Mouse (Mus musculus) embryonic facial prominence, embryonic 15.5 days (tissue): ENCODE results near the gene Tmem183a. TPM values are rescaled to one million over a fixed set of nuclear protein-coding genes. Genes with fewer than 3 reads are reported as not detected.

Experiments
- ATAC-seq: fragments of 200-750 bp; cut with Nextera tagmentation; 2 replicates; pipeline ENCODE4 v1.8.0; 2017; ENCODE audit warnings: low read depth, moderate TSS enrichment; ENCODE audit not compliant: insufficient number of reproducible peaks, low FRiP score, low TSS enrichment
- H3K27ac ChIP-seq: fragments of 300-500 bp; sonication (generic); replicated peaks from 2 replicates; pipeline ENCODE4 v1.5.1; 2015; ENCODE audit warnings: mild to moderate bottlenecking, inconsistent platforms
- H3K27me3 ChIP-seq: fragments of 300-500 bp; sonication (generic); 2 replicates; pipeline ENCODE4 v1.6.1; 2015; ENCODE audit warnings: inconsistent platforms
- H3K36me3 ChIP-seq: fragments of 300-500 bp; sonication (generic); 2 replicates; pipeline ENCODE4 v1.6.1; 2015; ENCODE audit warnings: mild to moderate bottlenecking, inconsistent platforms
- H3K4me1 ChIP-seq: fragments of 300-500 bp; sonication (generic); 2 replicates; pipeline ENCODE4 v1.6.1; 2015; ENCODE audit warnings: inconsistent platforms
- H3K4me2 ChIP-seq: fragments of 300-500 bp; sonication (generic); replicated peaks from 2 replicates; pipeline ENCODE4 v1.6.1; 2015; ENCODE audit warnings: mild to moderate bottlenecking, inconsistent platforms
- H3K4me3 ChIP-seq: fragments of 300-500 bp; sonication (generic); replicated peaks from 2 replicates; pipeline ENCODE4 v1.5.1; 2015; ENCODE audit warnings: mild to moderate bottlenecking, inconsistent platforms
- H3K9ac ChIP-seq: fragments of 300-500 bp; sonication (generic); 2 replicates; pipeline ENCODE4 v1.6.1; 2015; ENCODE audit warnings: inconsistent platforms
- H3K9me3 ChIP-seq: fragments of 300-500 bp; sonication (generic); replicated peaks from 2 replicates; pipeline ENCODE4 v1.6.1; 2016; ENCODE audit warnings: inconsistent platforms
- WGBS: fragments of 180-500 bp; shearing (Covaris S2); methylation state at CpG from one replicate; pipeline ENCODE4 v1.1.7; 2015; 5-methylcytosine and 5-hydroxymethylcytosine counted together
- polyA plus RNA-seq: library from polyadenylated mRNA; unstranded; fragments of >200 nt; fragmentation: Nextera tagmentation; extraction: Ambion mirVana; gene quantifications from 2 replicates; pipeline ENCODE4 v1.2.1, GENCODE M21; 2015

The Tmem183a gene
- polyA plus RNA-seq = 70.3 and 82.6 TPM in 2 replicates

GRCm38 (mm10) chr1:134361857-134362212 is at the start of gene Tmem183a:
Gene Tmem183a (minus strand): TSS chr1:134361979.
- Histone ChIP-seq H3K36me3 (peaks cover 21% of the 10 kb centered on the region), H3K9ac (peak within 1 kb of the TSS; percentile 88), H3K9me3 (no peaks in the 10 kb centered on the region), H3K4me2 (peak within 1 kb of the TSS; percentile 74), H3K4me3 (peak within 1 kb of the TSS; percentile 80), H3K27ac (peak within 1 kb of the TSS; percentile 81), H3K4me1 (peaks cover 13% of the 10 kb centered on the region), H3K27me3 (no peaks in the 10 kb centered on the region)
- peak; percentile 96 for ATAC-seq
- WGBS = under 1% methylated on average over 38 of the region's 38 CpGs

- Histone ChIP-seq H3K36me3 (peaks cover 32% of the 10 kb centered on the region), H3K4me2 (no peak overlapping the region), H3K4me1 (peaks cover 21% of the 10 kb centered on the region), H3K9me3 (no peaks in the 10 kb centered on the region), H3K9ac (no peak overlapping the region), H3K27ac (peak overlapping the region; percentile 22), H3K27me3 (no peaks in the 10 kb centered on the region), H3K4me3 (no peak overlapping the region)
- ATAC-seq = no peak
- 50% methylated on average over 8 of the region's 8 CpGs for WGBS
These were observed 46.3 kb upstream of the Tmem183a start for GRCm38 (mm10) chr1:134408080-134408479.

- Histone ChIP-seq H3K4me2 (peak overlapping the region; percentile 66), H3K27me3 (no peaks in the 10 kb centered on the region), H3K4me1 (peaks cover 21% of the 10 kb centered on the region), H3K27ac (peak overlapping the region; percentile 67; the same call in 1 of the 2 replicates), H3K36me3 (peaks cover 29% of the 10 kb centered on the region), H3K9ac (peak overlapping the region; percentile 62), H3K9me3 (no peaks in the 10 kb centered on the region), H3K4me3 (peak overlapping the region; percentile 74)
- no peak for ATAC-seq
- WGBS = 15% methylated on average over 8 of the region's 8 CpGs
These were observed 44.6 kb upstream of the Tmem183a start for GRCm38 (mm10) chr1:134406414-134406771.

GRCm38 (mm10) chr1:134405509-134406413 is 44.0 kb upstream of the Tmem183a start, which contains the start of gene Cyb5r1:
Gene Cyb5r1 (plus strand): TSS chr1:134405559.
- Histone ChIP-seq H3K9me3 (no peaks in the 10 kb centered on the region), H3K4me1 (peaks cover 21% of the 10 kb centered on the region), H3K4me2 (peak within 1 kb of the TSS; percentile 66), H3K27me3 (no peaks in the 10 kb centered on the region), H3K36me3 (peaks cover 24% of the 10 kb centered on the region), H3K9ac (peak within 1 kb of the TSS; percentile 62), H3K27ac (peak within 1 kb of the TSS; percentile 67), H3K4me3 (peak within 1 kb of the TSS; percentile 74)
- WGBS = under 1% methylated on average over 43 of the region's 43 CpGs
- ATAC-seq = peak; percentile 96

- H3K9ac ChIP-seq = no peak overlapping the region
- no peak for ATAC-seq
- WGBS = 65% methylated on average over 5 of the region's 5 CpGs
- no peaks in the 10 kb centered on the region for H3K4me1 ChIP-seq
- H3K36me3 ChIP-seq = no peaks in the 10 kb centered on the region
- H3K27me3 ChIP-seq = no peaks in the 10 kb centered on the region
- no peak overlapping the region for H3K4me3 ChIP-seq
- no peak overlapping the region for H3K27ac ChIP-seq
- no peak overlapping the region for H3K4me2 ChIP-seq
- H3K9me3 ChIP-seq = no peaks in the 10 kb centered on the region
These were observed 38.0 kb upstream of the Tmem183a start for GRCm38 (mm10) chr1:134399735-134400134.

- H3K4me3 ChIP-seq = no peak overlapping the region
- no peak overlapping the region for H3K27ac ChIP-seq
- H3K4me1 ChIP-seq = no peaks in the 10 kb centered on the region
- ATAC-seq = no peak
- no peaks in the 10 kb centered on the region for H3K36me3 ChIP-seq
- H3K9ac ChIP-seq = no peak overlapping the region
- H3K9me3 ChIP-seq = no peaks in the 10 kb centered on the region
- WGBS = 86% methylated on average over 12 of the region's 12 CpGs
- no peak overlapping the region for H3K4me2 ChIP-seq
- no peaks in the 10 kb centered on the region for H3K27me3 ChIP-seq
These were observed 36.4 kb upstream of the Tmem183a start for GRCm38 (mm10) chr1:134398210-134398609.

- no peak for ATAC-seq
- Histone ChIP-seq H3K27me3 (no peaks in the 10 kb centered on the region), H3K9me3 (no peaks in the 10 kb centered on the region), H3K27ac (no peak overlapping the region), H3K36me3 (no peaks in the 10 kb centered on the region), H3K4me1 (no peaks in the 10 kb centered on the region), H3K4me2 (no peak overlapping the region), H3K4me3 (no peak overlapping the region), H3K9ac (no peak overlapping the region)
- 44% methylated on average over 5 of the region's 5 CpGs for WGBS
These were observed 32.0 kb upstream of the Tmem183a start for GRCm38 (mm10) chr1:134393827-134394226.

GRCm38 (mm10) chr1:134385666-134386065 is 23.9 kb upstream of the Tmem183a start, which contains the start of gene 4933406M09Rik:
Gene 4933406M09Rik (plus strand): TSS chr1:134385940.
- Histone ChIP-seq H3K36me3 (no peaks in the 10 kb centered on the region), H3K9ac (no peak within 1 kb of the TSS), H3K9me3 (no peaks in the 10 kb centered on the region), H3K4me2 (no peak within 1 kb of the TSS), H3K27me3 (no peaks in the 10 kb centered on the region), H3K27ac (no peak within 1 kb of the TSS), H3K4me1 (peaks cover 9% of the 10 kb centered on the region; the same call in 1 of the 2 replicates), H3K4me3 (no peak within 1 kb of the TSS)
- WGBS = 97% methylated on average over 1 of the region's 1 CpGs
- no peak for ATAC-seq

- Histone ChIP-seq H3K36me3 (no peaks in the 10 kb centered on the region), H3K27me3 (no peaks in the 10 kb centered on the region), H3K4me2 (no peak overlapping the region), H3K9ac (no peak overlapping the region), H3K27ac (no peak overlapping the region), H3K9me3 (no peaks in the 10 kb centered on the region), H3K4me1 (peaks cover 9% of the 10 kb centered on the region; the same call in 1 of the 2 replicates), H3K4me3 (no peak overlapping the region)
- ATAC-seq = no peak
These were observed 23.4 kb upstream of the Tmem183a start for GRCm38 (mm10) chr1:134385176-134385575.

GRCm38 (mm10) chr1:134384581-134384980 is 22.8 kb upstream of the Tmem183a start:
- Histone ChIP-seq H3K36me3 (no peaks in the 10 kb centered on the region), H3K27ac (no peak overlapping the region), H3K4me2 (no peak overlapping the region), H3K4me3 (no peak overlapping the region), H3K9ac (no peak overlapping the region), H3K27me3 (no peaks in the 10 kb centered on the region), H3K9me3 (no peaks in the 10 kb centered on the region), H3K4me1 (peaks cover 9% of the 10 kb centered on the region; the same call in 1 of the 2 replicates)
- WGBS = 80% methylated on average over 4 of the region's 4 CpGs
- no peak for ATAC-seq

- H3K9me3 ChIP-seq = no peaks in the 10 kb centered on the region
- H3K4me2 ChIP-seq = peak overlapping the region; percentile 53
- no peaks in the 10 kb centered on the region for H3K36me3 ChIP-seq
- peaks cover 9% of the 10 kb centered on the region; the same call in 1 of the 2 replicates for H3K4me1 ChIP-seq
- H3K27me3 ChIP-seq = no peaks in the 10 kb centered on the region
- no peak overlapping the region; the same call in 1 of the 2 replicates for H3K9ac ChIP-seq
- ATAC-seq = no peak
- no peak overlapping the region for H3K27ac ChIP-seq
- peak overlapping the region; percentile 34 for H3K4me3 ChIP-seq
- WGBS = 7% methylated on average over 19 of the region's 19 CpGs
These were observed 20.2 kb upstream of the Tmem183a start for GRCm38 (mm10) chr1:134381795-134382625.
